Mouse (Mus musculus) subcutaneous adipose tissue, adult 2 months (tissue): ENCODE data around the gene Rhebl1. TPM values are rescaled to one million over a fixed set of nuclear protein-coding genes. Genes with fewer than 3 reads are reported as not detected.

Experiments
- polyA plus RNA-seq: library from polyadenylated mRNA; depleted of rRNA; stranded (reverse); fragments of >200 nt; gene quantifications from 2 replicates; pipeline ENCODE4 v1.2.3, GENCODE M21; 2012; ENCODE audit warnings: low replicate concordance; rRNA removed

The Rhebl1 gene
- polyA plus RNA-seq = 3.7 and 8.4 TPM in 2 replicates

DNA sequence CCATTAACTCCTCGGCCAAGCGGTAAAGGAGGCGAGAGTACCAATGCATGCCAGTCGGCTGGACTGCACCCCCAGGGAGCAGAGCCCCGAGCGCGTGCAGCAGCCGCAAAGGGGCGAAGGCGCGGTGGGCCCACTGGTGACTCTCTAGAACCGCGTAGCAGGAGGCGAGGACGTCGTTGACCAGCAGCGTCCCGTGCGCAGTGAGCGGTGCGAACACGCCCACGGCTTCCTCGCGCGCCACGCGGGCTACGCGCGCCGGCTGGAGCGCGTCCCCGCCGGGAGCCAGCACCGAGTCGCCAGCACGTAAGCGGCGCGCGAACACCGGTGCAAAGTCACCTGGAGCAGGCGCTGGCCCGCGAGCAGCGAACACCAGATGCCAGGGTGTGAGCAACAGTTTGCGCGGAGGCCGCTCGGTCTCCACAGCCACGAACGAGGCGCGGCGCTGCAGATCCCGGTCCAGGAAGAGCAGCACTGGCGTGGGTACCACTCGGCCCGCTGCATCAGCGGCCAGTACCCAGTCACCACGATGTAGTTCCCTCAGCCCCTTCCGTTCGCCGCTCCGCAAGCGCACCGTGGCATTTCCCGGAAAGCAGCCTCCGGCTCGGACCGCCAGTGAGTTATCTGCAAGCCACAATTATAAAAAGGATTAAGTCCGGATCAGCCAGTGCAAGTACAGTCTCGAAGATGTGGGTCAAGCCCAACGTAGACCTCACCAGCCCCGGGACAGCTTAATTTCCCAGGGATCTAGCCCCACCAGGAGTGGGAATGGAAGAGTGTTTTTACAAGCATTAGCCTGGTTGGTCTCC is at the start of gene Rhebl1:
Gene Rhebl1 (minus strand): TSS at position 601 of the 806 bp plus-strand sequence.

DNA sequence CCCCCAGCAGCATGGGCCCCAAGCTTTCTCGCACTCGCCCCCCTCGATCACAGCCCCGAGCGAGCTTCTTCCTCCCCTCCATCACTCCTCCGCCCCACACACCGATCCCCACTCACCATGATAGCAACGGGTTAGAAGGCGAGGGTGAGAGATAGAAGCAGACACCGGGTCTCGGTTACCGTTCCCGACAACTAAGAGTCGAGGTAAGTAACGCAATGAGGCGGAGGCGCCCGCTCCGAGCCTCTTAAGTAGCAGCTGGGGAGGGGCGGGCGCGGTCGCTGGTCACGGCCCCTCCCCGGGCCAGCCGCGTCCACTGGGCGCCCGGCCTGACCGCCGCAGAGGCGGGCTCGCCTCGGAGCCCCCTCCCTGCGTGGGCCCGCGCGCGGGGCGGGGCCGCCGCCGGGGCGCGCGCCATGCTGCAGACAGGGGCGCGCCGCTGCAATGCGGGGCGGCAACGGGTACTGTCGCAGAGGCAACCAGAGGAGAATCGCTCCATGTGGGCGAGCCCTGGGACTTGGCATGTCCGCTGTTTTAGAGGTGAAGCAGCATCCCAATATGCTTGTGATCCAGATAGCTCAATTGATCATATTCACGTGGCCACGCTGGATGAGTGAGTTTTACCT is 40.0 kb upstream of the Rhebl1 start, which contains the start of gene Tuba1b:
Gene Tuba1b (minus strand): TSS at position 349 of the 623 bp plus-strand sequence.

DNA sequence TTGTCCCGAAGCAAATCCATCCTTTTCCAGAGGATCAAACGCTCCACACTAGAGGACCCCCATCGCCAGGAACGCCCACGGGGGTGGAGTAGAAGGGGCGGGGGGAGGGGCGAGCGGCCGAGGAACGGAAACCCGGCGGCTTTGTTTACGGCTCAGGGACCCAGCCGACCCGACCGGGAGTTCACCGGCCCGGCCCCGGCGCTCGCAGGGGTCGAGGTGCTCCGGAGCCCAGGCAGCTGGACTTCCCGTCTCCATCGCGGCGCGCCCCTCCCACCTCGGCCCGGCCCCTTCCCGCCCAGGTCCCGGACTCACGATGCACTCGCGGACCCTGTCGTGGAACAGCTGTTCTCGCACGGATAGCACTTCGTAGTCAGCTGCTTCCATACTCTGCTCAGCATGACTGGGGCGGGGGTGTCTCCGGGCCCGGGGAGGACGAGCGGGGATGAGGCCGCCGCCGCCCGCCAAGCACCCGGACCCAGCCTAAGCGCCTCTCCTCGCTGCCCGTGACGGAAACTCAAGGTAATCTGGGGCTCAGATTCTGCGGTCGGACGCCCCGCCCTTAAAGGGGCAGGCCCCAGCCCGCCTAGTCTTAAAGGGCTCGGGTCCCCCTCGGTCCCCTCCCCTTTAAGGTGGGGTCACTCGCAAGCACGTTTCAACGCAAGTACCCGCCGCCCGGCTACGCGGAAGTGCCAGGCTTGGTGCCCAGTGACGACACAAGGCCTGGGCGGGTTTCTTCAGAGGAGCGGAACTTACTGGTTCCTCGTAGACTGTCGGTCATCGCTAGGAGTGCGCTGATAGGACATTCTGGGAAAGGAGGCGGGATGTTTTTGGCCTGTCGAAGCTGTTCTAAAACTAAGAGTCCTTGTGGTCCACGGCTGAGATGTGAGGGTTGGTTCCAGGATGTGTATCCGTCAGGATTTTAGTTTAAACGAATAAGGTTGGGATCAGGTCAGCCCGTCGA is 23.5 kb upstream of the Rhebl1 start, which contains the start of gene Lmbr1l:
Gene Lmbr1l (minus strand): TSS at position 694 of the 961 bp plus-strand sequence.

DNA sequence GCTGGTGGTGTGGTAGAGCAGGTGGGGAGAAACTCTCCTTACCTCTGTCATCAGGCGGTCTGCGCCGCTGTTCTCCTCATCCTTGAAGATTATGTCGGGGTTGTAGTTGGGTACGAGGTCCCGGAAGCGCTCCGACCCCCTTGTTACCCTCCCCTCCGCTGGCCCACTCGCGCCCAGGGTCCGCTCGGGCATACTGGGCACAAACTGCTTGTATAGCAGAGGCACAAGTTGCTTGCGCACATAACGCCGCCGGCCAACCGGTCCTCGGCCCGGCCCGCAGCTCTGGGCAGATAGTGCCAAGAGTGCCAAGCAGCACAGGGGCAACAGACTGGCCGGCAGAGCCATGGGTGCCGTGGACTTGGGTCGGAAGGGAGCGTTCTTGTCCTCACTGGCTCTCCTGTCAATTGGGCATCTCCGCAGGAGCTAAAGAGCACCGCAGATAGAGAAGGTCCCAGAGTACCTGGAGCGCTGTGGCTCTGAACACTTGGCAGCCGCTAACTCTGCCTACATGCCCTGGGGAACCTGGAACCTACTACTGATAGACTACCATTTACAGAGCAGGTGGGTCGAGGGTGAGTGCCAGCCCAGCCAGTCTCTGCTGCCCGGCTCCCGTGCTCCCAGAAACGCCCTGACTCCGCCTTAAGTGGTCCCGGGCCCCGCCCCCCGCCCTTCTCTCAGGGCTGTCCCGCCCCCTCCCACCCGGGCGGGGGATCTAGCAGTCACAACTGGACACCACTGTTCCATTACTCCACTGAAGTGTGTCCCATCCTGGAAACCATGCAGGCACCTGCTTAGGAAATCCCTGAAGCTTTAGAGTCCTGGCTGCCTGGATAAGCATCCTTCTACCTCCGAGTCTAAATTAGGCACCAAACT is 3.8 kb upstream of the Rhebl1 start, which contains the start of gene Dhh:
Gene Dhh (minus strand): TSS at position 613 of the 873 bp plus-strand sequence.

DNA sequence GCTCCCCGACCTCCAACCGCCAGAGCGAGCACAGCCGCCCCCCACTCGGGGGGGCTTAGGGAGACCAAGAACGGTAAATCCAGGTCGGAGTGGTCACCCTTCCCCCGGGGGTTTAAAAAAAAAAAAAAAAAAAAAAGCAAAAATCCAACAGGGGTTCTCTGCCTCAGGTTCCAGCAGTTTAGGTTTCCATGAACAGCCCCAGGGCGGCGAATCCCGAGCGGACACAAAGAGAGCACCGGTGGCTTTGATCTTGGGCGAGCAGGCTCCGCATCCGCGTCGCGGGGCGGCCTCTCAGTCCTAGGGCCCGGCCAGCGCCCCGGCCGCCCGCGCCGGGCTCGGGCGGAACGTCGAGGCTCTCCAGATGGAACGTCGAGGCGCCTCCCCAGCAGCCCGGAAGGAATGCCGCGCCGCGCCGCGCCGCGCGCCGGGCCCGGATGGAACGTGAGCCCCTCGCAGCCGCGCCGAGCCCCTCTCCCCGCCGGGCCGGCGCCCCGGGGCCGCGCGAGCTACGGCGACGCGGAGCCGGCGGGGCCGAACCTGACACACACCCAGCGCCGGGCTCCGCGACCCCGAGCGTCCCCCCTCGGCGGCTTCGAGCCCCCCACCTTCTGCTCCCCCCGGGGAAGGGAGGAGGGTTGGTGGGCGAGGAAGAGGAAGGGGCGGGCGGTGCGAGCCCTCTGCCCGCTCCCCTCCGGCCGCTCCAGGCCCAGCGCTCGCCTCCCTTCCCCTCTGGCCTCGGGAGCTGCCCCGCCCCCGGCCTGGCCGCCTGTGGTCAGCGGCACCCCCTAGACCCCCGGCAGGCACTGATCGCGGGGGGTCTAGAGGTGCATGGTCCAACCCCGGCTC is 23.0 kb downstream of the Rhebl1 start, which contains the start of gene Kmt2d:
Gene Kmt2d (minus strand): TSS at position 135 of the 846 bp plus-strand sequence.

DNA sequence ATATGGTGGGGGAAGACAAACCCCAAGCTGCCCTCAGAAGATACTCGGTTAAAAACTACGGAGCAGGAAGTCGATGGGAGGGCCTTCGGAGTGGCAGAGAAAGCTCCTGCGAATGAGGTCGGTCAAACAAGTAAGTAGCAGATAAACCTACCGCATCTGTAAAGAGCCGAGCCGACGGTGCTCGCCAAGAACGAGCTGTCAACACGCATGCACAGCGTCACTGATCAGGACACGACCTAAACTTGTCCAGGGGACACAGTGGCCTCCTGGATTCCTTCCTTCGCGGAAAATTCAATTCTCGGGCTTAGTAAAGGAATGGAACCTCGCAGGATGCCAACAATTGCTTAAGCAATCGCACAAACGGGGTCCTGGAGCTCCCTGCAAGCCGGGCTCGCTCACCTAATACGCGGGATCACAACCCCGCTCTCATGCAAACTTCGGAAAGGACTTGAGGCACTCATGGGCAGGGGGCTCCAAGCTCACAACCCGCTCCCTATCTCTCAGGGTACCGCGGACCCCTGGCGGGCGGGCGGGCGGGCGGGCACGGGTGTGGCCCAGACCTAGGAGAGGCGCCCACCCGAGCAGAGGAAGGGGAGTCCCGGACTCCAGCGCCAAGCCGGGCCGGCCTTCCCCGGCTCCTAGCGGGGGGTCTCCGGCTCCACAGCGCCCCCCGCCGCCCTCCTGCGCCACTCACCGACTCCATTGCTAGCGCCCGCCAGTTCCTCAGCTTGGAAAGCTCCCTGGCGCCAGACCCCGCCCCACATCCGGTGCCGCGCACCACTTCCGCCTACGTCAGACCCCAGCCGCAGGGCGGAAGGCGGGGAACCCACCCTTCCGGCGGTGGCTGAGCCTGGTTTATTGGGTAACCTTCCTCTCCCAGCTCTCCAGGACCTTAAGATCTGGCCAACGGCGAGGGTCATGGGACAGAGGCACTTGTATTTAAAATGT is 63.3 kb downstream of the Rhebl1 start, which contains the start of gene Prkag1:
Gene Prkag1 (minus strand): TSS at position 786 of the 948 bp plus-strand sequence.

Other genes starting within 250 kb of the Rhebl1 start
- 29.0 and 48.5 TPM in 2 replicates for gene Ddx23, start 231.6 kb downstream of the Rhebl1 start, polyA plus RNA-seq
- gene Rnd1, start 217.1 kb downstream of the Rhebl1 start, polyA plus RNA-seq = 4.4 and 5.4 TPM in 2 replicates
- 0.09 and 1.4 TPM in 2 replicates for gene Ccdc65, start 186.3 kb downstream of the Rhebl1 start, polyA plus RNA-seq
- 8.5 and 30.4 TPM in 2 replicates for gene Fkbp11, start 166.3 kb downstream of the Rhebl1 start, polyA plus RNA-seq
- gene Arf3, start 131.3 kb downstream of the Rhebl1 start, polyA plus RNA-seq = 95.2 and 124 TPM in 2 replicates
- gene Wnt10b, start 116.4 kb downstream of the Rhebl1 start, polyA plus RNA-seq = 1.9 and 4.5 TPM in 2 replicates
- 0.15 and 0.39 TPM in 2 replicates for gene Wnt1, start 104.7 kb downstream of the Rhebl1 start, polyA plus RNA-seq
- gene Ddn, start 85.0 kb downstream of the Rhebl1 start, polyA plus RNA-seq = 0.05 and 0.06 TPM in 2 replicates
- gene Prkag1, start 63.0 kb downstream of the Rhebl1 start, polyA plus RNA-seq = 84.2 and 92.4 TPM in 2 replicates
- gene Kmt2d, start 23.3 kb downstream of the Rhebl1 start, polyA plus RNA-seq = 19.8 and 31.7 TPM in 2 replicates
- 3.6 and 3.8 TPM in 2 replicates for gene Dhh, start 4.0 kb upstream of the Rhebl1 start, polyA plus RNA-seq
- 44.1 and 65.4 TPM in 2 replicates for gene Lmbr1l, start 23.7 kb upstream of the Rhebl1 start, polyA plus RNA-seq
- gene Tuba1b, start 40.0 kb upstream of the Rhebl1 start, polyA plus RNA-seq = 2,548 and 2,957 TPM in 2 replicates
- gene Gm49450, start 59.0 kb upstream of the Rhebl1 start, polyA plus RNA-seq = 37.6 and 189 TPM in 2 replicates
- 958 and 2,123 TPM in 2 replicates for gene Tuba1a, start 59.2 kb upstream of the Rhebl1 start, polyA plus RNA-seq
- 72.0 and 174 TPM in 2 replicates for gene Tuba1c, start 135.4 kb upstream of the Rhebl1 start, polyA plus RNA-seq
- 0.59 and 0.60 TPM in 2 replicates for gene Prph, start 160.6 kb upstream of the Rhebl1 start, polyA plus RNA-seq
- 0.77 and 5.3 TPM in 2 replicates for gene Troap, start 180.0 kb upstream of the Rhebl1 start, polyA plus RNA-seq
- gene C1ql4, start 193.3 kb upstream of the Rhebl1 start, polyA plus RNA-seq = not detected in 2 replicates
- gene Dnajc22, start 198.6 kb upstream of the Rhebl1 start, polyA plus RNA-seq = 0.36 and 0.43 TPM in 2 replicates
- 11.6 and 20.1 TPM in 2 replicates for gene Spats2, start 231.4 kb upstream of the Rhebl1 start, polyA plus RNA-seq